Mouse (Mus musculus): Measurements from ENCODE around the gene Zfyve26. TPM values are rescaled to one million over a fixed set of nuclear protein-coding genes. Genes with fewer than 3 reads are reported as not detected.
"Not testable (repeated sequence)": the region's sequence is repeated elsewhere in the genome, so short reads cannot be mapped to it uniquely, and the experiment has no call there.

Gene Zfyve26
- polyA plus RNA-seq, 1 experiment from 2014 or later, result 15.8 TPM

DNA sequence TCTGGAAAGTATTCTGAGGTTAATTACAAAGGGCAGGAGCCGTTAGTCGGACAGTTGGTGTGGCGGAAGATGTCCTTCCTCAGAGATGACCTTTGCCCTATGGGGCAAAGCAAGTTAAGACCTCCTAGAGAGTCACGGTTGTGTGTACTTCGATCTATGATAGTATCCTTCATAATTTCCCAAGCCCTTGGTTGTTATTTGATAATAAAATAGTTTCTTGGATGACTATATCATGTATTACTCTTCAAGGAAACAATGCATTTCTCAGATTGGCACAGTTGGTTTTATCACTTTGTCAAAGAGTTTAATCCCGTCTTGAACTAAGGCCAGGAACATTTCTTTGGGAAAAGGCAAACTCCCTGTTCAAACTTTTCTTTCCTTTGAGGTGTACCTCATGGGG is 103.9 kb downstream of the Zfyve26 start, which contains the start of gene Rdh11:
TSS of gene Rdh11 (minus strand) at position 101 of the 400 bp plus-strand sequence.
- 60% methylated on average over 6 of the region's 6 CpGs for WGBS
- ATAC-seq (ENCODE audit: low FRiP score), result peak; percentile 27; the same call in 1 of the 2 replicates
- H3K4me2 ChIP-seq (replicated peaks), result peak within 1 kb of the TSS; percentile 77
- peaks cover 13% of the 10 kb centered on the region for H3K36me3 ChIP-seq
- no peaks in the 10 kb centered on the region for H3K9me3 ChIP-seq (replicated peaks)
- peak within 1 kb of the TSS; percentile 66 for H3K4me3 ChIP-seq
- no peaks in the 10 kb centered on the region for H3K27me3 ChIP-seq
- H3K4me1 ChIP-seq, result peaks cover 13% of the 10 kb centered on the region
- H3K9ac ChIP-seq, result peak within 1 kb of the TSS; percentile 67
- H3K27ac ChIP-seq, result peak within 1 kb of the TSS; percentile 19; the same call in 1 of the 2 replicates

DNA sequence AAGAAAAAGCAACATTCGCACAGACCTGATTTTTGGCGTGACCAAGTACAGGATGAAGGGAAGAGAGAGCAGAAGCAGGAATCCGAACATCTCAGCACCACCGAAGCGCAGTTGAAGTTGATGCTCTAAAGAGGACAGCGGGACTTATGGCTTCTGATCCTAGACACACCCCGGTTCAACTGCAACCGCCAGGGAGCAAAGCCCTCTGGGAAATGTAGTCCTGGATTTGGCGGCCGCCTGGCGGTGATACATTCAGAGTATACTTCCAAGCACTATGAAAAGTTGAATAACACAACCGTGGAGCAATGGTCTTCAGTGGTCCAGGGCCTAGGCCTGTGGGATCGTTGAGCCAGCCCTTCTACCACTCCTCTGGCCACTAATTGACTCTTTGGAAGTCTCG is 104.4 kb downstream of the Zfyve26 start:
- ATAC-seq (ENCODE audit: low FRiP score), result peak; percentile 83
- peak overlapping the region; percentile 66 for H3K4me3 ChIP-seq
- H3K4me2 ChIP-seq (replicated peaks), result peak overlapping the region; percentile 77
- no peaks in the 10 kb centered on the region for H3K27me3 ChIP-seq
- H3K4me1 ChIP-seq, result peaks cover 13% of the 10 kb centered on the region
- WGBS, result 5% methylated on average over 14 of the region's 14 CpGs
- H3K27ac ChIP-seq, result peak overlapping the region; percentile 19; the same call in 1 of the 2 replicates
- no peaks in the 10 kb centered on the region for H3K9me3 ChIP-seq (replicated peaks)
- peak overlapping the region; percentile 67 for H3K9ac ChIP-seq
- peaks cover 18% of the 10 kb centered on the region for H3K36me3 ChIP-seq

DNA sequence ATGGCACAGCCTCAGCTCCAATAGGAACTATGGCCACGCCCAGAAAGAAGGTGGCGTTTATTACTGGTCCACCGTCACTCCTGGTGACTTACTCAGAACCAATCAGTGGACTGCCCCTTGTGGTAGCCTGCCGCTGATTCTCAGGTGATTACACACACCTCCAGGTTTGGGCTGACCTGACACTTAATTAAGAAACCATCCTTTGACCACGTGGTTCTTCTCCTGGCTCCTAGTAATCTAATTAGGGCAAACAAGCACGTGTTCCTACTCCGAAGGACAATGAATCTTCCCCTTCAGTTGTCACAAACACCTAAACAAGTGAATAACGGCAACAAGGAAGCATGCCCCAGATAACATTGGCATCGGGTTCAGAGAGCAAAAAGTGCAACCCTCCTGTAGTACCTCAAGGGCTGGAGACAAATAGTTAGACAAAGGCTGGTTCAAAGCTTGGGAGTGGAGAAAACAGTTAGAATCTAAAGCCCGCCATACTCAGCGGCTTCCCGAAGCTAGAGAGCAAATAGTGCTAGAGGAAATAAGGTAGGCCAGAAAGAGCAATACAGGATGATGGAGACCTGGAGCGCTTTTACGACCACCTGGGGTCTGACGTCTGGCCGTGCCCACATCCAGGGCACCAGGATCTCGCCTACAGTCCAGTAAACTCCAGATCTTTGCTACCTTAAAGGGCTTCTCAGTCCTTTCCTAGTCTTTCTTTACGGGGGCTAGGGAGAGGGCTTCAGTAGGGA is 105.0 kb downstream of the Zfyve26 start:
- H3K36me3 ChIP-seq, result peaks cover 24% of the 10 kb centered on the region
- peak overlapping the region; percentile 66 for H3K4me3 ChIP-seq
- H3K27ac ChIP-seq, result peak overlapping the region; percentile 19; the same call in 1 of the 2 replicates
- H3K4me2 ChIP-seq (replicated peaks), result peak overlapping the region; percentile 77
- ATAC-seq (ENCODE audit: low FRiP score), result peak; percentile 92
- WGBS, result under 1% methylated on average over 18 of the region's 18 CpGs
- peak overlapping the region; percentile 67 for H3K9ac ChIP-seq
- no peaks in the 10 kb centered on the region for H3K27me3 ChIP-seq
- no peaks in the 10 kb centered on the region for H3K9me3 ChIP-seq (replicated peaks)
- H3K4me1 ChIP-seq, result peaks cover 13% of the 10 kb centered on the region

DNA sequence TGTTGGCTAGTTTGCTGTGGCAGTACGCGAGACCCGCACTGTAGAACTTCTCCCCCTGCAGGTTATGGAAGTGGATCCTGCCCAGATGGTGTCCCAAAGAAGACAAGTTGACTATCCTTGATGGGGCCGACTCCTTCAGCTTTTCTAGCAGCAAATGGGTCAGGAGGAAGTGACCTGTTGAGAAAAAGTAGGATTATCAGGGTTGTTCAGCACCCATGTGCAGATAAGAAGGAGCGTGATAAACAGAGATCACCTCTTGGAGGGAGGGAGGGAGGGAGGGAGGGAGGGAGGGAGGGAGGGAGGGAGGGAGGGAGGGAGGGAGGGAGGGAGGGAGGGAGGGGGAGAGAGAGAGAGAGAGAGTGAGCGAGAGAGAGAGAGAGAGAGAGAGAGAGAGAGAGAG is 110.9 kb downstream of the Zfyve26 start:
- H3K27ac ChIP-seq; H3K4me2 ChIP-seq (replicated peaks); ATAC-seq (ENCODE audit: low FRiP score); H3K4me1 ChIP-seq; H3K27me3 ChIP-seq; H3K9ac ChIP-seq; H3K9me3 ChIP-seq (replicated peaks); H3K4me3 ChIP-seq: not testable (repeated sequence)
- H3K36me3 ChIP-seq, result peaks cover 74% of the 10 kb centered on the region
- 83% methylated on average over 5 of the region's 6 CpGs for WGBS

Other genes starting within 250 kb of the Zfyve26 start
- 27.1 and 28.3 TPM in 2 replicates for gene Pigh, start 206.7 kb downstream of the Zfyve26 start, polyA plus RNA-seq (2016; fragmentation: Nextera tagmentation; extraction: Ambion mirVana)
- gene Arg2, start 165.5 kb downstream of the Zfyve26 start, polyA plus RNA-seq (2016; fragmentation: Nextera tagmentation; extraction: Ambion mirVana), result 16.4 and 17.6 TPM in 2 replicates
- 126 and 131 TPM in 2 replicates for gene Vti1b, start 123.6 kb downstream of the Zfyve26 start, polyA plus RNA-seq (2016; fragmentation: Nextera tagmentation; extraction: Ambion mirVana)
- 28.2 and 28.9 TPM in 2 replicates for gene Rdh11, start 104.0 kb downstream of the Zfyve26 start, polyA plus RNA-seq (2016; fragmentation: Nextera tagmentation; extraction: Ambion mirVana)
- gene Rdh12, start 87.4 kb downstream of the Zfyve26 start, polyA plus RNA-seq (2016; fragmentation: Nextera tagmentation; extraction: Ambion mirVana), result 1.1 and 1.5 TPM in 2 replicates
- gene Rad51b, start 978 bp upstream of the Zfyve26 start, polyA plus RNA-seq (2016; fragmentation: Nextera tagmentation; extraction: Ambion mirVana), result 4.3 and 5.2 TPM in 2 replicates

Measured in hindbrain, embryonic 12.5 days (tissue).